Mouse (Mus musculus): ENCODE results near the gene Rasgrp1.

DNA sequence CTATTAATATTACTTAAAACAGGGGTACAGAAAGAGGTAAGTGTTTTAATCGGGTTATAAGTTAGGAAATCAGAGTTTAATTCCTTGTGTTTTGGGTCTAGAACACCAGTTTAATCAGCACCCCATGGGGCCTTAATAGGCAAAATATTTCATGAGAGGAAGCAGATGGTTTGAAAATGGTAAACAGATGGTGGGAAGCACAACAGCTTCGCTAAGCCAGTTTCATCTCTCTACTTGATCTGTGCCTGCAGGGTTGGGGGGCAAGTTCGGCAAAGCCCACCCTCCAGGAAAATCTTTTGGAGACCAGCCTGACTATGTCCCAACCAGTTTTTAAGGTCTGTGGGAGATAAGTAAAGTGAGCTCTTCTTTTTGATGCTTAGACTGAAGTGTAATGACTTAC lies 23.7 kb upstream of the Rasgrp1 start:
- no peak for TF ChIP-seq CTCF (IDR thresholded peaks at IDR 0.05; ENCODE audit: extremely low read depth, insufficient read depth, low read length)
- no peak for TF ChIP-seq POLR2A (IDR thresholded peaks at IDR 0.05; ENCODE audit: extremely low read depth, insufficient read depth, low read length)

Data from cortical plate, adult 2 months (tissue).